26 mouse cellular contexts compared by ENCODE assay signal in genomic region chr1:148965358-148965757, GRCm38 (mm10).
DNase-seq lines count a peak whose midpoint lies in the region; ATAC-seq lines count a peak whose summit lies in the region.
"Had no signal": no experiment of that assay in that cellular context is flagged by ENCODE, and none has a peak within 500 bp of the region (broad histone marks: within the 10 kb centered on the region; RNA-seq: fewer than 3 reads in every experiment).

No protein-coding gene starts in this region.

- DNase-seq in kidney, adult 18-20 months = no peak
- peak; percentile 11 for DNase-seq in retina, postnatal 1 day
- DNase-seq in retina, embryonic 14.5 days (ENCODE audit: low spot score) = no peak
- DNase-seq in embryonic facial prominence, embryonic 10.5 days (ENCODE audit: low spot score) = peak; percentile 42
- no peak for DNase-seq in cerebellum, postnatal 25 days
- no peak for DNase-seq in neural tube, embryonic 10.5 days (ENCODE audit: extremely low spot score, low spot score)
- DNase-seq: adrenal gland, postnatal 25 days; B cell, adult 2 months; cerebellum, adult 11-12 months; cerebellum, adult 9-11 months; gastrocnemius, postnatal 25 days; heart, adult 11 months; spleen, adult 18-20 months; thymus, adult 18-20 months; thymus, postnatal 25 days had no signal

- H3K9ac ChIP-seq in kidney, embryonic 16.5 days (replicated peaks; ENCODE audit: low read length) = no peak overlapping the region
- H3K9ac ChIP-seq: heart, embryonic 15.5 days; hindbrain, embryonic 13.5 days; limb, embryonic 13.5 days; lung, embryonic 15.5 days; midbrain, embryonic 12.5 days had no signal

- H3K9me3 ChIP-seq in kidney, embryonic 16.5 days (ENCODE audit: low read length) = no peaks in the 10 kb centered on the region
- no peaks in the 10 kb centered on the region for H3K9me3 ChIP-seq in embryonic facial prominence, embryonic 10.5 days
- H3K9me3 ChIP-seq: heart, embryonic 10.5 days; heart, embryonic 15.5 days; hindbrain, embryonic 13.5 days; limb, embryonic 13.5 days; lung, embryonic 15.5 days; midbrain, embryonic 12.5 days had no signal

- ATAC-seq in kidney, embryonic 16.5 days (ENCODE audit: low FRiP score, low TSS enrichment) = peak; percentile 63; the same call in 1 of the 2 replicates
- ATAC-seq: forebrain, embryonic 14.5 days; intestine, postnatal 0 days had no signal

- no peaks in the 10 kb centered on the region for H3K27me3 ChIP-seq in kidney, embryonic 16.5 days (ENCODE audit: insufficient read depth, low read length)
- no peaks in the 10 kb centered on the region for H3K27me3 ChIP-seq in embryonic facial prominence, embryonic 10.5 days (replicated peaks; ENCODE audit: low read depth, poor library complexity, severe bottlenecking)
- H3K27me3 ChIP-seq: heart, embryonic 15.5 days; hindbrain, embryonic 13.5 days; limb, embryonic 13.5 days; lung, embryonic 15.5 days; midbrain, embryonic 12.5 days had no signal

- H3K27ac ChIP-seq in kidney, embryonic 16.5 days (ENCODE audit: low read length) = no peak overlapping the region
- no peak overlapping the region for H3K27ac ChIP-seq in embryonic facial prominence, embryonic 10.5 days (replicated peaks)
- H3K27ac ChIP-seq: heart, embryonic 10.5 days; heart, embryonic 15.5 days; hindbrain, embryonic 13.5 days; limb, embryonic 13.5 days; lung, embryonic 15.5 days; midbrain, embryonic 12.5 days had no signal

- no peaks in the 10 kb centered on the region for H3K36me3 ChIP-seq in kidney, embryonic 16.5 days (ENCODE audit: insufficient read depth, low read length)
- no peaks in the 10 kb centered on the region for H3K36me3 ChIP-seq in embryonic facial prominence, embryonic 10.5 days (replicated peaks)
- H3K36me3 ChIP-seq: heart, embryonic 10.5 days; heart, embryonic 15.5 days; hindbrain, embryonic 13.5 days; limb, embryonic 13.5 days; lung, embryonic 15.5 days; midbrain, embryonic 12.5 days had no signal

- H3K4me2 ChIP-seq in kidney, embryonic 16.5 days (replicated peaks; ENCODE audit: low read depth, low read length) = no peak overlapping the region
- H3K4me2 ChIP-seq: heart, embryonic 15.5 days; hindbrain, embryonic 13.5 days; limb, embryonic 13.5 days; liver, embryonic 11.5 days; lung, embryonic 15.5 days; midbrain, embryonic 12.5 days had no signal

- no peak overlapping the region for H3K4me3 ChIP-seq in kidney, embryonic 16.5 days (ENCODE audit: low read length)
- no peak overlapping the region for H3K4me3 ChIP-seq in embryonic facial prominence, embryonic 10.5 days
- H3K4me3 ChIP-seq: erythroblast, embryonic 14.5 days; heart, embryonic 10.5 days; heart, embryonic 15.5 days; hindbrain, embryonic 13.5 days; limb, embryonic 13.5 days; lung, embryonic 15.5 days; midbrain, embryonic 12.5 days had no signal

- no peaks in the 10 kb centered on the region for H3K4me1 ChIP-seq in kidney, embryonic 16.5 days (ENCODE audit: insufficient read depth, low read length)
- peaks cover 3% of the 10 kb centered on the region; the same call in 1 of the 2 replicates for H3K4me1 ChIP-seq in embryonic facial prominence, embryonic 10.5 days
- H3K4me1 ChIP-seq: heart, embryonic 10.5 days; heart, embryonic 15.5 days; hindbrain, embryonic 13.5 days; limb, embryonic 13.5 days; lung, embryonic 15.5 days; midbrain, embryonic 12.5 days had no signal

Comparison
In these comparisons a context has a peak if more than half of its experiments do, and no peak if none do; other contexts are left out.
1. DNase-seq: peak in retina, postnatal 1 day (single experiment) and embryonic facial prominence, embryonic 10.5 days (single experiment); none in kidney, adult 18-20 months (single experiment), retina, embryonic 14.5 days (single experiment), cerebellum, postnatal 25 days (0 of 2) and neural tube, embryonic 10.5 days (single experiment).